Mouse (Mus musculus): ENCODE data around the gene Setd4. TPM values are rescaled to one million over a fixed set of nuclear protein-coding genes. Genes with fewer than 3 reads are reported as not detected.
A peak's percentile ranks its signal among the peaks of the same experiment; 100 is the strongest.
"Not testable (repeated sequence)": the region's sequence is repeated elsewhere in the genome, so short reads cannot be mapped to it uniquely, and the experiment has no call there.

Gene Setd4
- polyA plus RNA-seq (2012; rRNA removed), result 15.7 and 16.3 TPM in 2 replicates

- TF ChIP-seq POLR2A (IDR thresholded peaks at IDR 0.05; ENCODE audit: borderline replicate concordance, insufficient read depth, low read length) (peak; percentile 90), CTCF (IDR thresholded peaks at IDR 0.05; ENCODE audit: borderline replicate concordance, insufficient read depth, low read depth, low read length) (no peak)
- Histone ChIP-seq H3K27me3 (ENCODE audit: control insufficient read depth, insufficient read depth, low read length) (no peaks in the 10 kb centered on the region), H3K27ac (ENCODE audit: insufficient read depth, low read length) (peak within 1 kb of the TSS; percentile 79), H3K4me1 (ENCODE audit: control insufficient read depth, insufficient read depth, low read length) (no peaks in the 10 kb centered on the region), H3K4me3 (replicated peaks; ENCODE audit: insufficient read depth, low read depth, low read length) (peak within 1 kb of the TSS; percentile 63)
- peak; percentile 96 to 98 for DNase-seq
- under 1% methylated on average over 55 of the region's 55 CpGs for WGBS
Measured at GRCm38 (mm10) chr16:93603439-93604212, at the start of gene Setd4. TSS of gene Setd4 (minus strand) at chr16:93604063.

- Histone ChIP-seq H3K4me3 (replicated peaks; ENCODE audit: insufficient read depth, low read depth, low read length) (no peak overlapping the region), H3K27ac (ENCODE audit: insufficient read depth, low read length) (no peak overlapping the region), H3K27me3 (ENCODE audit: control insufficient read depth, insufficient read depth, low read length) (no peaks in the 10 kb centered on the region), H3K4me1 (ENCODE audit: control insufficient read depth, insufficient read depth, low read length) (0 out of 2 replicates have a peak, but pooled peaks cover 5% of the 10 kb centered on the region)
- no peak for TF ChIP-seq POLR2A (IDR thresholded peaks at IDR 0.05; ENCODE audit: borderline replicate concordance, insufficient read depth, low read length)
- TF ChIP-seq CTCF (IDR thresholded peaks at IDR 0.05; ENCODE audit: borderline replicate concordance, insufficient read depth, low read depth, low read length), result no peak
- 92% methylated on average over 5 of the region's 5 CpGs for WGBS
- no peak for DNase-seq
Measured at GRCm38 (mm10) chr16:93648441-93649183, 44.7 kb upstream of the Setd4 start.

GRCm38 (mm10) chr16:93644006-93644405 lies 40.1 kb upstream of the Setd4 start:
- no peaks in the 10 kb centered on the region for H3K27me3 ChIP-seq (ENCODE audit: control insufficient read depth, insufficient read depth, low read length)
- H3K27ac ChIP-seq (ENCODE audit: insufficient read depth, low read length), result no peak overlapping the region
- no peaks in the 10 kb centered on the region for H3K4me1 ChIP-seq (ENCODE audit: control insufficient read depth, insufficient read depth, low read length)
- TF ChIP-seq POLR2A (IDR thresholded peaks at IDR 0.05; ENCODE audit: borderline replicate concordance, insufficient read depth, low read length) (no peak), CTCF (IDR thresholded peaks at IDR 0.05; ENCODE audit: borderline replicate concordance, insufficient read depth, low read depth, low read length) (no peak)
- no peak overlapping the region for H3K4me3 ChIP-seq (replicated peaks; ENCODE audit: insufficient read depth, low read depth, low read length)
- WGBS, result 57% methylated on average over 4 of the region's 4 CpGs
- no peak for DNase-seq

GRCm38 (mm10) chr16:93627761-93628400 lies 24.0 kb upstream of the Setd4 start, which contains the start of gene Gm5678:
TSS of gene Gm5678 (plus strand) at chr16:93628097.
- 81% methylated on average over 23 of the region's 23 CpGs for WGBS
- no peak within 1 kb of the TSS for H3K4me3 ChIP-seq (replicated peaks; ENCODE audit: insufficient read depth, low read depth, low read length)

GRCm38 (mm10) chr16:93626745-93627144 lies 22.9 kb upstream of the Setd4 start:
- no peak for DNase-seq
- WGBS, result 9% methylated on average over 1 of the region's 1 CpGs

More at GRCm38 (mm10) chr16:93627761-93628400, 24.0 kb upstream of the Setd4 start, which contains the start of gene Gm5678:
- DNase-seq, result no peak
- Histone ChIP-seq H3K4me1 (ENCODE audit: control insufficient read depth, insufficient read depth, low read length) (no peaks in the 10 kb centered on the region; the same call in 1 of the 2 replicates), H3K27me3 (ENCODE audit: control insufficient read depth, insufficient read depth, low read length) (no peaks in the 10 kb centered on the region), H3K27ac (ENCODE audit: insufficient read depth, low read length) (no peak within 1 kb of the TSS)
- TF ChIP-seq CTCF (IDR thresholded peaks at IDR 0.05; ENCODE audit: borderline replicate concordance, insufficient read depth, low read depth, low read length) (no peak), POLR2A (IDR thresholded peaks at IDR 0.05; ENCODE audit: borderline replicate concordance, insufficient read depth, low read length) (no peak)

GRCm38 (mm10) chr16:93624671-93625070 lies 20.8 kb upstream of the Setd4 start:
- no peak for DNase-seq
- 81% methylated on average over 4 of the region's 4 CpGs for WGBS
- TF ChIP-seq CTCF (IDR thresholded peaks at IDR 0.05; ENCODE audit: borderline replicate concordance, insufficient read depth, low read depth, low read length), result no peak
- TF ChIP-seq POLR2A (IDR thresholded peaks at IDR 0.05; ENCODE audit: borderline replicate concordance, insufficient read depth, low read length), result no peak
- Histone ChIP-seq H3K4me1 (ENCODE audit: control insufficient read depth, insufficient read depth, low read length) (no peaks in the 10 kb centered on the region), H3K27me3 (ENCODE audit: control insufficient read depth, insufficient read depth, low read length) (no peaks in the 10 kb centered on the region), H3K4me3 (replicated peaks; ENCODE audit: insufficient read depth, low read depth, low read length) (no peak overlapping the region), H3K27ac (ENCODE audit: insufficient read depth, low read length) (no peak overlapping the region)

More at GRCm38 (mm10) chr16:93626745-93627144, 22.9 kb upstream of the Setd4 start:
- H3K27me3 ChIP-seq (ENCODE audit: control insufficient read depth, insufficient read depth, low read length), result no peaks in the 10 kb centered on the region
- no peaks in the 10 kb centered on the region; the same call in 1 of the 2 replicates for H3K4me1 ChIP-seq (ENCODE audit: control insufficient read depth, insufficient read depth, low read length)
- H3K4me3 ChIP-seq (replicated peaks; ENCODE audit: insufficient read depth, low read depth, low read length), result no peak overlapping the region
- H3K27ac ChIP-seq (ENCODE audit: insufficient read depth, low read length), result no peak overlapping the region
- peak; percentile 39; the same call in 1 of the 2 replicates for TF ChIP-seq CTCF (IDR thresholded peaks at IDR 0.05; ENCODE audit: borderline replicate concordance, insufficient read depth, low read depth, low read length)
- TF ChIP-seq POLR2A (IDR thresholded peaks at IDR 0.05; ENCODE audit: borderline replicate concordance, insufficient read depth, low read length), result no peak

GRCm38 (mm10) chr16:93623759-93624158 lies 19.9 kb upstream of the Setd4 start:
- not testable (repeated sequence) for H3K27ac ChIP-seq (ENCODE audit: insufficient read depth, low read length); H3K4me1 ChIP-seq (ENCODE audit: control insufficient read depth, insufficient read depth, low read length); DNase-seq; H3K27me3 ChIP-seq (ENCODE audit: control insufficient read depth, insufficient read depth, low read length); H3K4me3 ChIP-seq (replicated peaks; ENCODE audit: insufficient read depth, low read depth, low read length)
- WGBS, result 79% methylated on average over 4 of the region's 4 CpGs
